Mouse (Mus musculus): Measurements from ENCODE around the gene Igsf8.

DNA sequence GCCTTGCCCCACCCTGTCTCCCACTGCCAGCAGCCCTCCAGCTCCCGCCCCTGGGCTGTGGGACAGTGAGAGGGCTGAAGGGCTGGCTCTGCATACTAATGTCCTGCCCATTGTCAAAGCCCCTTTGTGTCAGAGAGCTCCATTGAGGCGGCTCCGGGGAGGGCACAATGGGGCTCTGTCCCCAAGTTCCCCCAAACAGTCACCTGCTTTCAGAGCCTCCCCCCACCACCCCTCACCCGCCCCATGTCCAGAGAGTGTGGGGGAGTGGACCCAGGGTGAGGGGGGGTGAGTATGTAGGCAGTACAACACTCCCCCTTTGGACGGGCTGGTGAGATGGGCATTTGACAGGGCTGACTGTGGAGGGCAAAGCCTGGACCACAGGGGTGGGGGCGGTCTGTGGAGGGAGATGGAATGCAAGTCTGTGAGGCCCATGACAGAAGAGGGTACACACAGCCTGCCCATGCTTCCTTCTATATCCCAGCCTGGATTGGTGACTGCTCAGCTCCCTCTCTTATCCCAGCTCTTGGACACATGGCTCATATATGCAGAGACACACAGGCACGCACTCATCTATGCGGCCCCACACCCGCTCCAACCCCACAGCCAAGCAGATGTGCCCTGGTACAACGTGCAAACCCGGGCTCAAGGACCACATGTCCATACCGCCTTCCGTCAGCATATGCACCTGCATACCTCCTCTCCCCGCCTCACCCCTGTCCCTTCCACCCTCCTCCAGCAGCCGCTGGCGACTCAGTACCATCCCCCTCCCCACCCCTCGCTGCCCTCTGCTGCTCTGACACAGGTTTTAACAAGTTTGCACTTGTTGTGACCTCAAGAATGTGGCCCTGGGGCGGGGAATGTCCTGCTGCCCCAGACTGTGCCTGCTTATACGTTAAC is 88.7 kb downstream of the Igsf8 start:
- no peak for TF ChIP-seq CTCF (IDR thresholded peaks at IDR 0.05; ENCODE audit: control insufficient read depth, insufficient read depth, insufficient read length)
- no peak for TF ChIP-seq USF1 (IDR thresholded peaks at IDR 0.05; ENCODE audit: low read depth)
- no peak for TF ChIP-seq MYOD1 (IDR thresholded peaks at IDR 0.05; ENCODE audit: control insufficient read depth, insufficient read length, low read depth)

Data from C2C12 (cell line).